Mouse (Mus musculus) heart, postnatal 0 days (tissue): ENCODE measurements around the gene Lrrc25.

Experiments
- CTCF ChIP-seq: IDR thresholded peaks from 2 replicates; pipeline ENCODE4 v1.5.1; 2016; ENCODE audit warnings: antibody characterized with exemption, control low read depth, low read depth
- EP300 ChIP-seq: IDR thresholded peaks from 2 replicates; pipeline ENCODE4 v1.6.1; 2016; ENCODE audit warnings: antibody characterized with exemption, low read depth

GRCm38 (mm10) chr8:70660273-70660725 is 44.3 kb downstream of the Lrrc25 start, which contains the start of gene Pgpep1:
- no peak for TF ChIP-seq CTCF
- TF ChIP-seq EP300: no peak
